Mouse (Mus musculus): Measurements from ENCODE around the gene Zfp57. TPM values are rescaled to one million over a fixed set of nuclear protein-coding genes. Genes with fewer than 3 reads are reported as not detected.
A peak's percentile ranks its signal among the peaks of the same experiment; 100 is the strongest.

The Zfp57 gene
- 215 and 228 TPM in 2 replicates for polyA plus RNA-seq (2015; fragmentation: Nextera tagmentation; extraction: Ambion mirVana)

DNA sequence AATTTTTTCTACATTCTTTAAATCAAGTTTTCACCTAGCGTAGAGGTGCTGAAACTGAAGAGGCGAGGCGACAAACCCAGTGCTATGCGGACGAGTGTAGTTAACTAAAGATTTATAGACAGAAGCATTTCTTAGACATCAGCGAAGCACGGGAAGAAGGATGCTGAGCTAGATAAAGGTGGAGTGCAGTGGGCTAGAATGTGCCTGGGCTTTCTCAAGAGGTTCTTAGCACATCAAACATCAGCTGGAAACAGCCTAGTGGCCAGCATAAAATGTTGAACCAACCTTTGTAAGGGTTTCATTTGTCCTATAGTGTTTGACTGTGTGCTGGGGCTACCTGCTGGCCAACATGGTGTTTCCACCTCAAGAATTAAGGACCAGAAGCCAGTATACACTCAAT lies at the start of gene Zfp57:
Zfp57 (plus strand) TSS at position 301 of the 400 bp plus-strand sequence.
- H3K4me2 ChIP-seq: peak within 1 kb of the TSS; percentile 70
- H3K9ac ChIP-seq: no peak within 1 kb of the TSS
- peaks cover 12% of the 10 kb centered on the region for H3K36me3 ChIP-seq (ENCODE audit: poor library complexity, severe bottlenecking)
- no peak for ATAC-seq
- H3K4me1 ChIP-seq: peaks cover 14% of the 10 kb centered on the region
- H3K27me3 ChIP-seq: no peaks in the 10 kb centered on the region
- H3K9me3 ChIP-seq (replicated peaks): no peaks in the 10 kb centered on the region
- WGBS: 95% methylated on average over 7 of the region's 7 CpGs
- no peak within 1 kb of the TSS for H3K27ac ChIP-seq
- peak within 1 kb of the TSS; percentile 83; the same call in 1 of the 2 replicates for H3K4me3 ChIP-seq

DNA sequence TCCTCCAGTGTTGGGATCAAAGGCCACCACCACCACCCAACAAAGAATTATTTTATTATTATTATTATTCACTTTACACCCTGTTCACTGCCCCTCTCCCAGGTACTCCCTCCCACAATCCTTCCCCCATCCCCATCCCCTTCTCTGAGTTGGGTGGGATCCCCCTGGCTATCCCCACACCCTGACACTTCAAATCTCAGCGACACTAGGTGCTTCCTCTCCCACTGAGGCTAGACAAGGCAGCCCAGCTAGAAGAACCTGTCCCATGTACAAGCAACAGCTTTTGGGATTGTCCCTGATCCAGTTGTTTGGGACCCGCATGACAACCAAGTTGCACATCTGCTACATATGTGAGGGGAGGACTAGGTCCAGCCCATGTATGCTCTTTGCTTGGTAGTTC lies 48.3 kb upstream of the Zfp57 start:
- 87% methylated on average over 2 of the region's 2 CpGs for WGBS
- Histone ChIP-seq H3K27me3 (no peaks in the 10 kb centered on the region), H3K9me3 (replicated peaks) (no peaks in the 10 kb centered on the region), H3K36me3 (ENCODE audit: poor library complexity, severe bottlenecking) (peaks cover 24% of the 10 kb centered on the region), H3K27ac (no peak overlapping the region), H3K4me3 (no peak overlapping the region), H3K4me2 (no peak overlapping the region), H3K4me1 (peaks cover 30% of the 10 kb centered on the region), H3K9ac (no peak overlapping the region)
- ATAC-seq: no peak

DNA sequence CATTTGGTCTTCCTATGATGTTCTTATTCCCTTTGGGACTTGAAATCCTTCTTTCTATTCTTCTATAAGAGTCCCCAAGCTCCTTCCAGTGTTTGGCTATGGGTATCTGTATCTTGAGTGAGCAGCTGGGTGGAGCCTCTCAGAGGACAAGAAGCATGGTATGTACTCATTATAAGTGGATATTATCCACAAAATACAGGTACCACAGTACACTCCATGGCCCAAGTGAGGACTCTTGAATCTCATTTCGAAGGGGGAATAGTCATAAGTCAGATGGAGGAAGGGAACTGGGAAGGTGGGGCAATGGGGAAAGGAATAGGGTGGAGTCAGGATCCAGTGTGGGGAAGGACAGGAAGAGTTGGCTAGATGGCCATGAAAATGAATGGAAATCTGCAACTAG lies 47.9 kb upstream of the Zfp57 start:
- ATAC-seq: no peak
- H3K36me3 ChIP-seq (ENCODE audit: poor library complexity, severe bottlenecking): peaks cover 24% of the 10 kb centered on the region
- 89% methylated on average over 1 of the region's 1 CpGs for WGBS

DNA sequence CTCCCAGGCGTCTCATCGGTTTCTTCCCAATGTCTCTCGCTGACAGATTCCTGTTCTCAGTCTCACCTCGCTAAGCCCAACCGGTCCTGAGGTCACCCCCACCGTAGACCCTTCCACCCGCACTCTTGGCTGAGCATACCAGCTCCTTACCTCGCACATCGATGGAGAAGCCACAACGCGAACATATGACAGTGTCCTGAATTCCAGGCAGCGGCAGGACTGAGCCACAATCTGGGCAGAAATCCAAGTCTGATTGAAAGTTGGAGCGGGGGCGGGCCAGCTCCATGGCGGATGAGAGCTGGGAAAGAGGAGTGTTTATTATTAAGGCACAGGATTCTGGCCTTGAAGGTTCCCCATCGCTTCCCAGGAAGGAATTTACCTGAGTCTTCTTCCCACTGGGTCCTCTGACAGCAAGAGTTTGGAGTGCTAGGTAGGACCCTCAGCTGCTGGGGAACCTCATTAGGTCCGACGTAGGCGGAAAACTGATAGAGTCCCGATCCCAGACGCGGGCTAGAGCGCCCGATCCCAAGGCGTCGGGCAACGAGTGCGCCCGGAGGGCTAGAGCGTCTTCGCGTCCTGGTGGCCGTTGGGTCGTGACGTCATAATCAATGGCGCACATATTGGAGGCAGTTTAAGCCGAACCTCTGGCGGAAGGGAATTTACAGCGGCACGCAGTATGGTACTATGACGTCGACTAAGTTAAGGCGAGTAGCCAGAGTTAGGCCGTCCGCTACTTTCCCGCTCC lies 42.8 kb upstream of the Zfp57 start, which contains the start of the genes Znrd1 and Znrd1as:
Znrd1 (minus strand) TSS at position 561 of the 745 bp plus-strand sequence.
Znrd1as (plus strand) TSS at position 594 of the 745 bp plus-strand sequence.
- H3K27me3 ChIP-seq: no peaks in the 10 kb centered on the region
- H3K4me3 ChIP-seq: peak within 1 kb of the TSS; percentile 56
- peaks cover 14% of the 10 kb centered on the region; the same call in 1 of the 2 replicates for H3K36me3 ChIP-seq (ENCODE audit: poor library complexity, severe bottlenecking)
- H3K4me1 ChIP-seq: peaks cover 23% of the 10 kb centered on the region
- peak; percentile 99 for ATAC-seq
- under 1% methylated on average over 46 of the region's 46 CpGs for WGBS
- no peaks in the 10 kb centered on the region for H3K9me3 ChIP-seq (replicated peaks)
- H3K27ac ChIP-seq: peak within 1 kb of the TSS; percentile 55
- H3K9ac ChIP-seq: peak within 1 kb of the TSS; percentile 73
- peak within 1 kb of the TSS; percentile 83 for H3K4me2 ChIP-seq

More for the DNA sequence above, 47.9 kb upstream of the Zfp57 start:
- H3K27ac ChIP-seq: no peak overlapping the region
- no peaks in the 10 kb centered on the region for H3K27me3 ChIP-seq
- no peaks in the 10 kb centered on the region for H3K9me3 ChIP-seq (replicated peaks)
- peaks cover 28% of the 10 kb centered on the region for H3K4me1 ChIP-seq
- H3K4me3 ChIP-seq: no peak overlapping the region
- H3K4me2 ChIP-seq: no peak overlapping the region
- H3K9ac ChIP-seq: no peak overlapping the region

DNA sequence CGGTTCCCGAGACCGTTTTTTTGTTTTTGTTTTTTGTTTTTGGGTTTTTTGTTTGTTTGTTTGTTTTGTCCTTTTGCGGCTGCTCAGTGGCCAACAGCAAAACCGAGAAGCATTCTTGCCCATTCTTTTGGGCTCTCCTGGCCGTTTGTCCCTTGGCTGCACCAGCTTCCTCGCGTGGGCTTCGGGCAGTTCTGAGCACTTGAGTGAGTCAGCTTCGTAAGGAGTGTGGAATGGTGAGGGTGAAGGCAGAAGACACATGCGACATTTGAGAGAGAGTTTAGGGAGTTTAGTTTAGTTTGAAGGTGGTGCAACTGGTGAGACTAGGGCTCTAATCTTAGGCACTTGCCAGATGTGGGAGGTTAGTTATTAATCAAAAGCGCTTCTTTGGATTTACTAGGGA lies 42.1 kb upstream of the Zfp57 start:
- H3K9ac ChIP-seq: peak overlapping the region; percentile 73
- peak overlapping the region; percentile 44; the same call in 1 of the 2 replicates for H3K27ac ChIP-seq
- peak overlapping the region; percentile 56 for H3K4me3 ChIP-seq
- peaks cover 23% of the 10 kb centered on the region for H3K4me1 ChIP-seq
- peaks cover 14% of the 10 kb centered on the region; the same call in 1 of the 2 replicates for H3K36me3 ChIP-seq (ENCODE audit: poor library complexity, severe bottlenecking)
- WGBS: 13% methylated on average over 12 of the region's 12 CpGs
- H3K9me3 ChIP-seq (replicated peaks): no peaks in the 10 kb centered on the region
- H3K27me3 ChIP-seq: no peaks in the 10 kb centered on the region
- H3K4me2 ChIP-seq: peak overlapping the region; percentile 83
- no peak; the same call in 1 of the 2 replicates for ATAC-seq

DNA sequence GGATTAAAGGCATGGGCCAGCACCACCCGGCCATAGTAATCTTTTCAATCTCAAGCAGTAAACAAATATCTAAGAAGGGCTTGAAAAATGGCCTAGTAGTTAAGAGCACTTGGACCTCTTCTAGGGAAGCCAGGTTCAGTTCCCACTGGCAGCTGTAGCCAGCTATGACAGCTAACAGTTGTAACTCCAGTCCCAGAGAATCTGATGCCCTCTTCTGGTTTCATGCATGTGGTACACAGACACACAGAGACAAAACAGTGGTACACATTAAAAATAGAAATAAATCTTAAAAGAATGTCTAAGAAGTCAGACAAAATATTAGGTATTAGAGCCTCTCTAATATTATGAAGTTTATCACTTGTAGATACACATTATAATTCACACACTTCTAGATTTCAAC lies 39.8 kb upstream of the Zfp57 start:
- H3K27ac ChIP-seq: no peak overlapping the region
- H3K9me3 ChIP-seq (replicated peaks): no peaks in the 10 kb centered on the region
- H3K9ac ChIP-seq: no peak overlapping the region
- no peaks in the 10 kb centered on the region for H3K27me3 ChIP-seq
- no peak for ATAC-seq
- peaks cover 5% of the 10 kb centered on the region; the same call in 1 of the 2 replicates for H3K36me3 ChIP-seq (ENCODE audit: poor library complexity, severe bottlenecking)
- H3K4me1 ChIP-seq: peaks cover 23% of the 10 kb centered on the region
- H3K4me2 ChIP-seq: no peak overlapping the region
- no peak overlapping the region for H3K4me3 ChIP-seq
- 76% methylated on average over 1 of the region's 1 CpGs for WGBS

DNA sequence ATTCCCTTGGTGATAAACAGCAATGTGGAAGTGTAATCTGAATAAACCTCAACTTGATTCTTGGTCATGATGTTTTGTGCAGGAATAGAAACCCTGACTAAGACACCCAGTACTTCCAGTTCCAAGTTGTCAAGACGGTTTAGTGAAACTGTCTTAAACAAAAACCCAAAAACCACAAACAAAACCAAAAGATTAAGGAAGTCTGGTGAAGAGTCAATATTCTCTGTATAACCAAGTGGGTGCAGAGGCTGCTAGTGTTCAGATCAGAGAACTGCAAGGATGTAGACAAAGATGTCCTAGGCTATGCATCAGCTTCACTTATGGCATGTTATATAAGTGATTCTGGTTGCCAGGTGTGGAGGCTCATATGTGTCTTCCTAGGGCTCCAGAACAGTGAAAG lies 34.1 kb upstream of the Zfp57 start:
- Histone ChIP-seq H3K27me3 (no peaks in the 10 kb centered on the region), H3K4me3 (no peak overlapping the region), H3K27ac (no peak overlapping the region), H3K9ac (no peak overlapping the region), H3K4me1 (no peaks in the 10 kb centered on the region), H3K9me3 (replicated peaks) (no peaks in the 10 kb centered on the region), H3K36me3 (ENCODE audit: poor library complexity, severe bottlenecking) (no peaks in the 10 kb centered on the region), H3K4me2 (no peak overlapping the region)
- ATAC-seq: no peak
- 84% methylated on average over 1 of the region's 1 CpGs for WGBS

DNA sequence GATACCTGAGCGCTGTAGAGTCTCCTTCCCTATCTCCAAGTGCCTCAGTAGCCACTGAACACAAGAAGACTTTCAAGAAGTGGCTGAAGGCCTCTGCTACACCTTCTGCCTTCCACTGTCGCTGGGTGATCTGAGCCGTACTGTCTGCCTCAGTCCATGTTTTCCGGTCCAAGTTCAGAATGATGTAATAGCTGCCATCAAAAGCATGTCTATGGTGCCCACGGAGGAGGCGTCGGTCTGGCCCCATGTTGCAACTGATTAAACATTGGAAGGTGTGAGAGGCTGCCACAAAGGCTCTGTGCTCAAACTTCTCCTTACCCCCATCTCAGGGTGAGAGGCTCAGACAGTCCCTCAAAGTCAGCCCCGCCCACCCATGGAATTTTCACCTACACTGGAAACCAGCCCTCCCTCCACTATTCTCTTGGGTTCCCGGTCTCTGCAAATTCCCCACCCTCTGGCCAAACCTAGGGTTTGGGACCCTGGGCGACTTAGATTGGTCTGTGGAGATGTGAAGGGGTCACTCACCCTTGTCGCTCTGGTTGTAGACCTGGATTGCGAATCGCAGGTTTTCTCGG lies 30.6 kb upstream of the Zfp57 start:
- Histone ChIP-seq H3K4me2 (no peak overlapping the region), H3K4me3 (no peak overlapping the region), H3K27ac (no peak overlapping the region), H3K9ac (no peak overlapping the region), H3K36me3 (ENCODE audit: poor library complexity, severe bottlenecking) (no peaks in the 10 kb centered on the region), H3K9me3 (replicated peaks) (no peaks in the 10 kb centered on the region), H3K4me1 (no peaks in the 10 kb centered on the region), H3K27me3 (no peaks in the 10 kb centered on the region)
- 87% methylated on average over 14 of the region's 14 CpGs for WGBS
- ATAC-seq: no peak

DNA sequence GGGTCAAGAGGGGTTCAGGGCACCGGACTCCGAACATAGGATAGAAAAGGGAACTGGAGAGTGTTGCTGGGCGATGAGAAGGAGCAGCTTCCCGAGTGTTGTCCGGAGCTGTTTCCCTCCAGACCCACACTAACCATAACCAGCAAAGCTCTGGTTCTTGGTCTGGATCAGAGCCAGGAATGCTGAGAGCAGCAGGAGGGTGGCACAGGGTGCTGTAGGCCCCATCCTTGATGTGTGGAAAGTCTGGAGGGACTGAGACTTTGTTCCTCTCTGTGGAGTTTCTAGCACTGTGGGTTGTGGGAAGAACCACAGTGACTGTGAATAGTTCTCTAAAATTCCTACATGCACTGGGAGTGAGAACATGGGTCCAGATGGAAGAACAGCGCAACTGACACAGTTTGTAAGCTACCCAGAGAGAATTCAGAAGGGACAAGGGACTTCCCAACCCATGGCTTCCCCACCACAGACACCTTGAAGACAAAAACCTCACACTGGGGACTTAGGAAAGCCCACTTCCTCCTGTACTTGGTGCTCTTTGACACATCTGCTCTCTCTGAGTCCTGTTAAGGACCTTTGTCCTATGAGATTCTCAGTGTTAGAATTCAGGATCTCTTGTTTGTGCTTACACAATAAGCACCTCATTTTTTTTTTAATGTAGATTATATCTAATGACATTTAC lies 29.7 kb upstream of the Zfp57 start:
- Histone ChIP-seq H3K4me3 (no peak overlapping the region), H3K36me3 (ENCODE audit: poor library complexity, severe bottlenecking) (no peaks in the 10 kb centered on the region), H3K9me3 (replicated peaks) (no peaks in the 10 kb centered on the region), H3K27me3 (no peaks in the 10 kb centered on the region), H3K27ac (no peak overlapping the region), H3K4me1 (no peaks in the 10 kb centered on the region), H3K9ac (no peak overlapping the region), H3K4me2 (no peak overlapping the region)
- WGBS: 86% methylated on average over 6 of the region's 6 CpGs
- no peak for ATAC-seq

DNA sequence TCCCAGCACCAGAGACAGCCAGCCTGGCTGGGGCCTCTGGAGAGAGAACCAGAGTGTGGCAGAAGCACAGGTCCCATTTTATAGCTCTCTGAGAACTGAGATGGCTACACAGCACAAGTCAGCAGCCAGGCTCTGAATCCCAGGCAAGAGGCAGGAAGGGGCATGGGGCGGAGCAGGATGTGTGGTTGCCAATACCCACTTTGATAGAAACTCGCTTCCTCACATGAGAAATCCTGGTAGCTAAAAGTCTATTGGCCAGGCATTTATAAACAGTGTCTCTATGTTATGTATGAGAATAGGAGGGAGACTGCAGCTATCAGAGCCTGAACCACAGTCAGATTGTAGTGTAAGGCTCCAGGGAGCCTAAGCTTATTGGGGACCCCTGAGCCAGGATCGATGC lies 28.2 kb upstream of the Zfp57 start:
- Histone ChIP-seq H3K4me2 (no peak overlapping the region), H3K27ac (no peak overlapping the region), H3K27me3 (no peaks in the 10 kb centered on the region), H3K4me3 (no peak overlapping the region), H3K9me3 (replicated peaks) (no peaks in the 10 kb centered on the region), H3K9ac (no peak overlapping the region), H3K4me1 (no peaks in the 10 kb centered on the region), H3K36me3 (ENCODE audit: poor library complexity, severe bottlenecking) (no peaks in the 10 kb centered on the region)
- ATAC-seq: no peak
- 89% methylated on average over 3 of the region's 3 CpGs for WGBS

DNA sequence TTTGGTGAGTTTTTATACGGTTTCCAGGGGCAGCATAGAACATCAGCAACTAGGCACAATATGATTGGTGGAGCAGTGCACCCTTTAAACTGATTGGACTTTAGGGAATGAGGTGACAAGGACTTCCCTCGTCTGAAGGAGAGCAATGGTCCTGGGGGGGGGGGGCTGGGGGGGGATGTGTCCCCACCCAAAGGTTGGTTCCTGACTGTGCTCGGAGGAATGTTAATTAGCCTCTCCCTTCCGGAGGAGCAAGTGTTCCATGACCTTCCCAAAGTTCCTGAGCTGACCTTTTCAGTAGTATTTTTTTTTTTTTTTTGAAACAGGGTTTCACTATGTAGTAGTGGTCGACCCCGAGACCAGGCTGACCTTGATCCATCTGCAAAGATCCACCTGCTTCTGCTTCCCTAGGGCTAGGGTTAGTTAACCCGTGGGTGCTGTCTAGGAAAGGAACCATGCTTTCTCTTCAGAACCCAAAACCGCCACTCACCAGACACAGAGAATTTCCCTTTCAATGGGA lies 27.6 kb upstream of the Zfp57 start:
- no peak overlapping the region for H3K9ac ChIP-seq
- H3K27me3 ChIP-seq: no peaks in the 10 kb centered on the region
- no peak overlapping the region for H3K4me2 ChIP-seq
- no peak overlapping the region for H3K27ac ChIP-seq
- H3K36me3 ChIP-seq (ENCODE audit: poor library complexity, severe bottlenecking): no peaks in the 10 kb centered on the region
- H3K9me3 ChIP-seq (replicated peaks): no peaks in the 10 kb centered on the region
- no peak for ATAC-seq
- 76% methylated on average over 8 of the region's 8 CpGs for WGBS
- no peak overlapping the region for H3K4me3 ChIP-seq
- H3K4me1 ChIP-seq: no peaks in the 10 kb centered on the region
